Mouse (Mus musculus): ENCODE data around the gene Hmces.

Gene Hmces

DNA sequence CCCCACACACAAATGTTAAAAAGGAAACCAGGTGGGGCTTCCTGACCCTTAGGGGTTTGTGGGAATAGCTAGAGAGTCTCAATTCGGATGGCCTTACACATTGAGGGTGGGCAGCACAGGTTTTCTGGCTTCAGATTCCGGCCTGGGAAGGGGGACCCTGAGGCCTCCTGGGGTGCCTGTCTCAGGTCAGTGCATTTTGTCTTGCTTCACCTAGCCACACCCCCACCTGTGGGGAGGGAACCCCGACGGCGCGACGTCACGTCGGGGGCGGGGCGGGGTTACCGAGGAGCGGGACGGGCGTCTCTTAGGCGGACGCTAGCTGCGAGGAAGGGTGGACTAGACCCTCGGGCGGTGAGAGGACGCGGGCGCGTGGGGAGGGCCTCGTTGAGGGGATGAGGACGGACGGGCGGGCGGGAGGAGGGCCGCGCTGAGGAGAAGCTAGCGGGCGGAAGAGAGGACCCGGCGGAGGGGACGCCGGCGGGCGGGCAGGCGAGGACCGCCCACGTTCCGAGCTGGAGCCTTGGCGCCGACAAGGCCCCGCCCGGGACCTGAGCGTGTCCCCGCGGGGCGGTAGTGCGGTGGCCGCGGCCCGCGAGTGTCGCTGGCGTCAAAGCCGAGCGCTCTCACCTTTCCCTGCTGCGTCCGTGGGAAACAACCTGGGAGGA is at the start of gene Hmces:
Gene Hmces, plus strand, starts transcription at position 275 of the 665 bp plus-strand sequence.
- peak; percentile 33 for DNase-seq (ENCODE audit: low read depth, low spot score)

DNA sequence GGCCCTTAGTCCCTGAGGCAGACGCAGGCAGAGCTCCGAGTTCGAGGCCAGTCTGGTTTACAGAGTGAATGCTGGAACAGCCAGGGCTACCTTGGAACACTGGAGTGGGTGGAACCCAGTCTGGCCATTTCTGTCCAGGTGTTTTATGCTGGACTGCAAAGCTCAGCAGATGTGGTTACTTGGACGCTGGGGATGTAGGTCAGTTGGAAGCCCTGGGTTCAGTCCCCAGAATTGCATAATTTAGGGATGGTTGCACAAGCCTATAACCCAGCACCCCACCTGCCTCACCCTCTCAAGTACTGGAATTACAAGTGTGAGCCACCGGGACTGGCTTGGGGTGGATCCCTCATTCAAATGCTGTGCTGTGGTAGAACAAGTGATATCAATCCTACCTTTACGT is 47.5 kb upstream of the Hmces start:
- DNase-seq (ENCODE audit: low read depth, low spot score) = no peak

DNA sequence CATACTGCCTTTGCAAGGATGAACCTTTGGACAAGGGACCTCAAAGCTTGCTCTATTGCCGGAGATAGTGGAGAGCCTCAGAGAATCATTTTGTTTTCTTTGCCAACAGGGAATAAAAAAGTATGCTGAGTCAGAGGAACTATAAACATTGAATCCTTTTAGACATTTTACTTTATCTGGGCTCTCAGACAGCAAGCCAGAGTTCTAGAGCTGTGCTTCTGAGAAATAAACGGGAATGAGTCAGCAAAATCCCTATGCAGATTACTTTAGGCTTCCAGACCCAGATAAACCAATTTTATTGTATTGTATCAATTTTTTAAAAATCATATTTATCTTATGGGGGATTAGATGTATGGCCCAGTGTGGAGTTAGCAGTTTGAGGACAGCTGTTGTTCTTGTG is 46.5 kb upstream of the Hmces start:
- DNase-seq (ENCODE audit: low read depth, low spot score) = no peak

DNA sequence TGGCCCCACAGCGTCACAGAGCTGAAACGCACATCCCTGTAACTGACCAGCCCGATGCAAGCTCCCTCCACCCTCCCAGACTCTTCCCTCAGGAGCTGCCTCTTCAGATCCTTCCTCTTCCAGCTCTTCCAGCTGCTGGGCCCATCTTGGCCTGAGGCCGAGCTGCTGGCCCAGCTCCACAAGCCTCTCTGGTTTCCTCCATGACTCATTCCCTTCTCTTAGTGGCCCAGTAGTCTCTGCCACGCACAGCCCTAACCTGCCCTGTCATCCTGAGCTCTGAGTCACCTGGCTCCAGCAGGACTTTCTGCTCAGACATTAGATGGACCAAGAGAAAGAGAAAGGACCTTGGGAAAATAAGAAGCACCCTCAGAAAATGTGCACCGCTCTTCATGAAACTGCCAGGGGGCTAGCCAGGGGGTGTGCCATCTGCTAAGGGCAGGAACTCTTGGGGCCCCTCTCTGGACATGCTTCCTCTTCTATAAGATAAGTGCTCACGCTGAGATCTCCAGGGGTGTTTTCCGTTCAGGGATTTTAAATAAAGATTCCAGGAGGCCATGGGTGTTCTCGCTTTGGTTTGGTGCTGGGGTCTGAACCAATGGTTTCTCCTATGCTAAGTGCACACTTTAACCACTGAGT is 44.7 kb upstream of the Hmces start:
- peak; percentile 97 for DNase-seq (ENCODE audit: low read depth, low spot score)

DNA sequence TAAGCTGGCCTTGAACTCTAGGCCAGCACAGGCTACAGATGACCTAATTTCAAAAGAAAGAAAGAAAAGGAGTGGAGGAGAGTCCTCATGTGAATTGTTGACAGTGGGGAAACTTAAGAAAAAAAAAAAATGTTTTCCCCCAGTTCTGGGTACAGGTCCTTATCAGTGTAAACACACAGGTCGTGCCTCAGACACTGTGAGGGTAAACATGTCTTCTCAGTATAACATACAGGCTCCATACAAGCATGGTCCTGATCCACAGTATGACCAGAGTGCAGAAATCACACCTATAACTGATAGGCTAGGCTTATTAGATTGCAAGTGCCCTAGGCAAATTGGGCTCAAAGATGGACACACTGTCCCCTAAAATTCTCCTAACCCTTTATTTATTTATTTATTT is 43.3 kb upstream of the Hmces start:
- DNase-seq (ENCODE audit: low read depth, low spot score) = no peak

DNA sequence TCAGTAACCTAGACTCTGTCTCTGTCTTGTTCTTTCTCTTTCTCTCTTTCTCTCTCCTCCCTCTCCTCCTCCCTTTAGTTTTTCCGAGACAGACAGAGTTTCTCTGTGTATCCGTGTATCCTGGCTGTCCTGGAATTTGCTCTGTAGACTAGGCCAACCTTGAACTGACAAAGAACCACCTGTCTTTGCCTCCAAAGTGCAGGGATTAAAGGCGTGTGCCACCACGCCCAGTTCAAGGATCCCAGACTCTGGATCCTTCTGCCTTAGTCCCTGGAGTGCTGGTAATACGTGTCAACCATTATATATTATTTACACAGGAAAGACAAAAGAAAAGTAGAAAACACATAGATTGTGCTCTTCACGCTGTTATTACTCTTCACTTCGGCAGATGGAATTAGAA is 42.5 kb upstream of the Hmces start:
- no peak for DNase-seq (ENCODE audit: low read depth, low spot score)

DNA sequence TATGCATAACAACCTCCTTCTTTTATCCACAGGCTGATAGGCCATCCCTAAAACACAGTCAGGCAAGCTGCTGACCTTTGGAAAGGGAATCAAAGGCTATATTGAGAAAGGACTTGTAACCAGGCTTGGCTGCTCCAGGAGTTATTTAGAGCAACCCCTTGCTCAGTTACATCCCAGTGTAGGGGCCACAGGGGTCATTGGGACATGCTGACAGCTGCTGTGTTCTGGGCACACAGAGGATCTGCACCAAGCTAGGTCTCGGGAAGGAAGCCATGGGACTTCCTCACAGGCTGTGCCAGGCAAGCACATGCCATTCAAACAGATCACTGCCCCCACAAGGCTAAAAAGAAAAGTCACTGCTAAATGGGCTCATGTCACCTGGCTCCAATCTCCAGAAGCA is 40.6 kb upstream of the Hmces start:
- peak; percentile 96 for DNase-seq (ENCODE audit: low read depth, low spot score)

DNA sequence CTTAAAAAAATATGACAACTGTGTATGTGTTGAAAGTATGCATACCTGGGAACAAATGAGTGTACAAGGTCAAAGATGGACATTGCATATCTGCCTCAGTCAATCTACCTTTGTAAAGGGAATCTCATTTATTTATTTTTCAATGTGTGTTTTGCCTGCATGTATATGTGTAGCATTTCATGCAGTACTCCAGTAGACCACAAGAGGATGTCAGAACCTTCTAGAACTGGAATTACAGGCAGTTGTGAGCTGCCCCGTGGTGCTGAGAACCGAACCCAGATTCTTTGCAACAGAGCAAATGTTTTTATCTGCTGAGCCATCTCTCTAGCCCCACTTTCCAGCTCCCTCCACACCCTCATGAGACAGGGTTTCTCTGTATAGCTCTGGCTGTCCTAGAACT is 39.8 kb upstream of the Hmces start:
- no peak for DNase-seq (ENCODE audit: low read depth, low spot score)

DNA sequence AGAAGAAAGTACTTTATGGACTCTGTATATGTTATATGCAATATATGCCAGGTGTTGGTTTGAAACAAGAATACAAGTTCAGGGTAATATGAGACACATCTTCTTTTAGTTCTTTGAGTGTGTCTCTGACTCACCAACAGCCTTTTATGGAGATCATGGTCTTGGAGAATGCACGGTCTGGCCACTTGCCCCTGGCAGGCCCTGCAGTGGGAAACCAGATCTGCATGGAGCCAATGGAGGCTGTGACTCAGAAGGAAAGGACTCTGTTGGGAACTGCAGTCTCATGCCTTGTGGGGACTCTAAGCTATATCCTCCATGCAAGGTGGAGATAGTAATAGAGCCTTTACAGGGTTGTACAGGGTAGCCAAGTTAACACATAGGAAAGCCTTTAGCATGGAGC is 38.7 kb upstream of the Hmces start:
- peak; percentile 92 for DNase-seq (ENCODE audit: low read depth, low spot score)

DNA sequence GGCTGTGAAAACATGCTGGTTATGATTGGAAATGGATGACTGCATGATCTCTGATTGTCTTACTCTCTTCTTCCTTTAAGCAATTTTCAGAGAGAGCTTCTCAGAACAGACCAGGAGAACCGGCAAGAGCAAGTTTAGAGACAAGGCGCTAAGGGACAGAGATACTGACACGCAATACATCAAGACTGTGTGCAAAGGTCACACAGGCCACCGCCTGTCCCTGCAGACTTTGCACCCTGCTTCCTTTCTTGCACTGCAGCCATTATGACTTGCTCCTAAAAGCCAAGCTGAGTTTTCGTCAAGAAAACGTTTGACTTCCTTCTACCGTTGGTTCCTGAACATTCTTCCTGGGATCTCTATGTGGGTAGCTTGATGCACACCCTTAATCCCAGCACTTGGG is 38.2 kb upstream of the Hmces start:
- no peak for DNase-seq (ENCODE audit: low read depth, low spot score)

DNA sequence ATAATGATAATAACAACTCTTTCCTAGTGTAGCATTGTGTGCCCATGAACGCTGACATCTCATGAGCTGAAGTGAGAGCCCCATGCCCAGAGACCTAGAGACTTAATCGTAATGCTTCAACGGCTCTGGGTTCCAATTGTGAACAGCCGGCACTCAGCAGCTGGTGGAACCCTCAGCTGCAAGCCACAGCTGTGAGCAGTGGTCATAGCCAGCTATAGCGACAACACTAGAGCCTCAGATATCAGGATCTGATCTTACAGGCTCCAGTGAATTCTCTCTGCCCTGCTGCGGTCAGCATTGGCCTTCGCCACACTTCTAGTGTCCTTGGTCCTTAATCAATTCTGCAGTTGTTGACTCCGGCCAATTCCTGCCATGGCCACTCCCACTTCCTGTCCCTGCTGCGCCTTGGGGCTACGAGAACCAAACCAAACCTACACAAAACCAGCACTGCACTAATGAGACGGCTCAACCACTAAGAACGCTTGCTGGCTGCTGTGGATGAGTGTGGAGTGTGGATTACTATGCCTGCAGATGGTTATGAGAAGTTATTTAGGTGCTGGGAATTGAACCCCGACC is 37.6 kb upstream of the Hmces start:
- no peak for DNase-seq (ENCODE audit: low read depth, low spot score)

DNA sequence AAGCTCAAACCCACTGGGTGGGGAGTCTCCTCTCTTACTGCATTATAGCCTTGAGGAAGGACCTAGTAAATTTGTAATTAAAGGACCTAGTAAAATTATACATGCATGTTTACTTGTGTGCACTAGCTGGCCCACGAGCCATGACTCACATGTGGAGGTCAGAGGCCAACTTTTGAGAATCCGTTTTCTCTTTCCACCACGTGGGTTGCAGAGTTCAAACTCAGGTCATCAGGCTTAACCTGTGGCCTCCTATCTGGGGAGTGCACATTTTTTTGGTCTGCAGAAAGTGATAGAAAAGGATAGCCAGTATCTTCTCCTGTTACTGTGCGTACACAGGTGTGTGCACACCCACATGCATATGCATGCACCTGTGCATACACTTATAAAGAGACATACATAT is 34.7 kb upstream of the Hmces start:
- no peak for DNase-seq (ENCODE audit: low read depth, low spot score)

DNA sequence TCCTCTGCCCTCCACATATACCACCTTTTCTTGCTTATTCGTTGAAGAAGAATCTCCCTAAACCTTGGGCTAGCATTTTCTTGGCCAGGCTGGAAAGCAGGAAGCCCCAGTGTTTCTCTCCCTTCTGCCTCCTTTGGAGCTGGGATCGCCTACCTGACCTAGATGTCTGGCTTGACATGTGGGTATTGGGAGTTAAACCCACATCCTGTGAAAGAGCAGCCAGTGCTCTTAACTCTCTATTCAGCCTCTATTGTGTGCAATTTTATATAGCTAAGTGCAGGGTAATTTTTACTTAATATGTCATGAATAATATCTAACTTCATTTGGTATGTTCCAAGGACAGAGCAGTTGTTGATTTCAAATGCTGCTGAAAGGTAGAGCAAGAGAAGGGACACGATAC is 34.1 kb upstream of the Hmces start:
- no peak for DNase-seq (ENCODE audit: low read depth, low spot score)

DNA sequence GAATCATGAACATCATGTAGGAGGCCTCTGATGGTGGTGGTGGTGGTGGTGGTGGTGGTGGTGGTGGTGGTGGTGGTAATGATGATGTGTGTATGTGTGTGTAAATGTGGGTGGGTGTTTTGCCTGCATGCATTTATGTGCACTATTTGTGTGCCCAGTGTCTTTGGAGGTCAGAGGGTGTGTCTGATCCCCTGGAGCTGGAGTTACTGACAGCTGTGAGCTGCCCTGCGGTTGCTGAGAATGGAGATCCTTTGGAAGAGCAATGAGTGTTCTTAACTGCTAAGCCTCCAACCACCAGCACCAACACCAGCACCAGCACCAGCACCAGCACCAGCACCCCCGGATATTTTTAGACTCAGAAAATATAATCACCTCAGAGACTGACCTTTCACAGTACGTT is 31.5 kb upstream of the Hmces start:
- DNase-seq (ENCODE audit: low read depth, low spot score) = no peak

DNA sequence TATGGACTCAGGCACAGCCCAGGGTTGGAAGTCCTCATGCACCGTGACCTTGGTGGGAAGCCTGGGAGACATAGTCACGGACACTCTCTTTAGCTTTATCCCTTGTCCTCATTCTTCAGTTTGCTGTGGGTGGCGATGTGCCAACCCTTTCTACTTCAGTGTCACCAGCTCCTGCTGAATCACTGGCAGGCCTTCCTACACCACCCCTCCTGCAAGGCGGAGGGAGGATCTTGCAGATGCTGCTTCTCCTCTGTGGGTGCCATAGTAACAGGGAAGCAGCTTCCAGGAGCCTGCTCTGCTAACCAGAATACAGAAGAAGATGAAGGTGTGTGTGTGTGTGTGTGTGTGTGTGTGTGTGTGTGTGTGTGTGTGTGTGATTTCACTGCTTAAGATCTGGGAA is 30.9 kb upstream of the Hmces start:
- DNase-seq (ENCODE audit: low read depth, low spot score) = no peak

DNA sequence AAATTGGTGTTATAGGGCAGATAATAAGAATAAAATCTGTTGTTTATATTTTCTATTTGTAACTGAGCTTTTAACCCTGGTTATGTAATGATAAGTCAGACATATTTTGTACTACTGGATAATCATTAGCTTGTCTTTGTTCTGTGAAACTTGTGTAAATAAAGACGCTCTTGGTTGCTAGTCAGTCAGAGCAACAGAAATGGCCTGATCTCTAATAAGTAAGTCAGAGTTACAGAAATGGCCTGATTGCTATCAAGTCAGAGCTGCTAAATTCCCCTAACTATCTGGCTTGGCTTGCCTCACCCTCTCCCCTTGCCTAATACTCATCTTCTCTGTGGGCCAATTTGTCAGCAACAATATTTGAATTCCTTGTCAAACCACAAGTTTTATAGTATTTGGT is 27.0 kb upstream of the Hmces start:
- DNase-seq (ENCODE audit: low read depth, low spot score) = no peak

DNA sequence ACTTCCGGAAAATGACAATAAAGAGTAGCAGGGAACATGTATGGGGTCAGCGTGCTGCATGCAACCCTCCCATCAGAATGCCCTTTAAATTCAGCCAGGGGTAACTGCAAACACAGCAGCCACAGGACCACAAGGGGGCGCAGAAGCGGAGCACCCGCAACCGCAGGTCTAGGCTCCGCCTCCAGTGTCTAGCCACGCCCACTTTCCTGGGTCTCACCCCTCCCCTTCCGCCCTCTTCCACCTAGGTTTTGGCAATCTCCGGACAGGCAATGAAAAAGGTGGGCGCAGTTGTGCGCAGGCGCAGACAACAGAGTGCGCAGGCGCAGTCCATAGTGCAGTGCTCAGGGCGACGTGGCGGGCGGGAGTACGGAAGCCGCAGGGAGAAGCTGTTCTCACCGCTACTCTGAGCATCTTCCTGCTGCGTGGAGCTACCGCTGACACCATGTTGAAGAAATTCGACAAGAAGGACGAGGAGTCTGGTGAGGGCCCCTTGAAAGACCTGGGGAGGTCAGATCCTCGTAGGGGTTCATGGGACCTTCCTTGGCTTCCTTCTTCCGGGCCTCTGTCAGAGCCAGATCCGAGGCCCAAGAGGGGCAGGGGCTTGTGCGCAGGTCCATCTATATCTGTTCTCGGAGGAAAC is 26.0 kb upstream of the Hmces start, which contains the start of gene Copg1:
Gene Copg1, plus strand, starts transcription at position 221 of the 640 bp plus-strand sequence.
- peak; percentile 100 for DNase-seq (ENCODE audit: low read depth, low spot score)

DNA sequence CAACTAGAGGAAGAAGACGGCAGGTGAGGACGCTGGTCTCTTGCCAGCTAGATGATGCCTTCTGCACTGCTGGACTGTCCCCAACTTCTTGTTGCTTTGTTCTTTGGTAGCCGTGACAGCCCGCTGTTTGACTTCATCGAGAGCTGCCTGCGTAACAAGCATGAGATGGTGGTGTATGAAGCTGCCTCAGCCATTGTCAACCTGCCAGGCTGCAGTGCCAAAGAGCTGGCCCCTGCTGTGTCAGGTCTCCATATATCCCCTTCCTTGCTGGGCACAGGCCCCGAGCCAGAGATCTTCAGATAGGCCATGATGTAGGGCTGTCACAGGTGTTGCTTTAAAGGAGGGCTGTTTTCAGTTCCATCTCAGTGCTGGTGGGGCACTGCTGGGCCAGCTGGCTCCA is 19.8 kb upstream of the Hmces start:
- DNase-seq (ENCODE audit: low read depth, low spot score) = no peak

DNA sequence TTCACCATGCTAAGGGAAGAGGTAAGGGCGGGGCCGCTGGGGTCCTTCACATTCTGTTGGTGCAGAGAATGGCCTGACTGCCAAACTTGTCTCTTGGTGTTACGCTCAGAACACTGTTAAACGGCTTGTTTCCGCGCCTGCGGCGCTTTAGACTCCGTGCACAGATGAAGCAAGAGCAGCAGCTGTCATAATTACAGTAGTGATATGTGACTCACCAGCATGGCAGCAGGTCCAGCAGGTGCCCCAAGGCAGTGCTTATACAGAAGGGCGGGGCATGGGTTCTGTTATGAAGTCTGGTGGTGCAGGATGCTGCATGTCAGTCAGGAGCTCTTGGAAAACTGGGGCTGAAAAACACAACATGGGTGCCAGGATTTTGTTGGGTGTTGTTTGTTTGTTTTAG is 15.7 kb upstream of the Hmces start:
- no peak for DNase-seq (ENCODE audit: low read depth, low spot score)

DNA sequence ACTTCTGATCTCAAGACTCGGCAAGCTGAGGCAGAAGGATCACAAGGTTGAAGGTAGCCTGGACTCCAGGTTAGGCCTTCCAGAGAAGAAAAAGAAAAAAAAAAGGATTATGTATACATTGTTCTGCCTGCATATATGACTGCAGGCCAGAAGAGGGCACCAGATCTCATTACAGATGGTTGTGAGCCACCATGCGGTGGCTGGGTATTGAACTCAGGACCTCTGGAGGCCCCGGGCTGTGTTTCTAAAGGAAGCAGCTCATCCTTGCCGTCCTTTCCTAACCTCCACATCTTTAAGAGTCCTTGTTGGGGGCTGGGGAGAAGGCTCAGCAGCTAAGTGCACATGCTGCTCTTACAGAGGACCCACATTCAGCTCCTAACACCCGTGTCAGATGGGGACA is 7.1 kb upstream of the Hmces start:
- DNase-seq (ENCODE audit: low read depth, low spot score) = no peak

DNA sequence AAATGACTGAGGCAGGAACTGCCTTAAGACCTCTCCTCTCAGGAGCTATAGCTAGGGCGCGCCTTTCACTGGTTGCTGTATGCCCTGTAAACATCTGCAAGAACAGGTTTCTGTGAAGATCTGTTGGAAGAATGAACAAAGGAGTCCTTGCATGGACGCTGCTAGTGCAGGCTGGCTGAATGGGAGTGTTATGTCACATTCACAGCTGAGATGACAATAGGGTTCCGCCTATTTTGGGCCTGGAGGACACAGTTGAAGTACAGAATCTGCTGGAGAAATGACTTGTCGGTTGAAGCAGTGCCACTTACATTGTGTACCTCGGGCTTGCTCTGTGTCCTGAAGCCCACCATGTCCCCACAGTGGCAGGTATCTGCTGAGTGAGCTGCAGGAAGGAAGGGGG is 4.6 kb upstream of the Hmces start:
- no peak for DNase-seq (ENCODE audit: low read depth, low spot score)

DNA sequence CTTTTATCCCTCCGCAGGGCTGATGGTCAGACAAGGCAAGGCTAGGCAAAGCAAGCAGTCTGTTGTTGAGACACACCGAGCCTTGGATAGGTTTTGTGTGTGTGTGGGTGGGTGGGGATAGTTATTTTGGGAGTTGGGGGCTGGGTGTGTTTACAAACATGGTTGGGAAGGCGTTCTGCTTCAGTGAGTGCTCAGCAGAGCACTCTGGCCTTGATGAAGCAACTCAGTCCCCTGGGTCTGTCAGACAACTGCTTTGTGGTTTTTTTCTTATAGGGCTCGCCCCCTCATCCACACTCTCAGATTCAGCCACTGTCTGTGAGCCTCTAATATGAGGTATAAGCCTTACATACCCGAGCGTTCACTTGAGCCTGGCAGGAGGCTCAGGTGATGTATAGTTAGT is 2.2 kb upstream of the Hmces start:
- no peak for DNase-seq (ENCODE audit: low read depth, low spot score)

All from skeletal muscle tissue, adult 2 months (tissue).